Mouse (Mus musculus) myocyte (in vitro differentiated cells): ENCODE results near the gene Ralgapa2. TPM values are rescaled to one million over a fixed set of nuclear protein-coding genes. Genes with fewer than 3 reads are reported as not detected.

Experiments used
- H3K27me3 ChIP-seq: one replicate; pipeline ENCODE4 v1.6.1; 2011; ENCODE audit not compliant: control insufficient read depth, insufficient read depth, insufficient read length
- H3K36me3 ChIP-seq: one replicate; pipeline ENCODE4 v1.6.1; 2011; ENCODE audit not compliant: control insufficient read depth, insufficient read depth
- H3K4me2 ChIP-seq: one replicate; pipeline ENCODE4 v1.6.1; 2011; ENCODE audit warnings: low read depth, control low read depth
- H3K4me3 ChIP-seq: one replicate; pipeline ENCODE4 v1.5.1; 2011; ENCODE audit warnings: mild to moderate bottlenecking, control low read depth, moderate library complexity
- H3K79me2 ChIP-seq: one replicate; pipeline ENCODE4 v1.6.1; 2011; ENCODE audit not compliant: control insufficient read depth, insufficient read depth
- H3ac ChIP-seq: one replicate; pipeline ENCODE4 v1.6.1; 2011; ENCODE audit not compliant: control insufficient read depth, insufficient read length
- CEBPB ChIP-seq: IDR thresholded peaks from 2 replicates; pipeline ENCODE4 v1.6.1; 2011; ENCODE audit warnings: mild to moderate bottlenecking, moderate library complexity; ENCODE audit not compliant: poor library complexity, insufficient read depth, severe bottlenecking
- E2F4 ChIP-seq: IDR thresholded peaks from one replicate; pipeline ENCODE4 v1.6.1; 2011; ENCODE audit warnings: mild to moderate bottlenecking, control low read depth, moderate library complexity; ENCODE audit not compliant: insufficient read depth
- MAX ChIP-seq: IDR thresholded peaks from one replicate; pipeline ENCODE4 v1.6.1; 2011; ENCODE audit warnings: low read depth, mild to moderate bottlenecking, control low read depth
- MYOD1 ChIP-seq, 3 experiments: IDR thresholded peaks; one replicate each; pipeline ENCODE4 v1.6.1; 2011; ENCODE audit warnings: control low read depth in 2 of 3, low read depth in 2 of 3, mild to moderate bottlenecking in 2 of 3, moderate library complexity in 1 of 3; ENCODE audit not compliant: insufficient read length in 2 of 3, control insufficient read depth in 1 of 3
- MYOG ChIP-seq, 3 experiments: IDR thresholded peaks; one replicate each; pipeline ENCODE4 v1.6.1; 2011; ENCODE audit warnings: control low read depth in 2 of 3, low read depth in 2 of 3, mild to moderate bottlenecking in 2 of 3; ENCODE audit not compliant: insufficient read length in 2 of 3, control insufficient read depth in 1 of 3, insufficient read depth in 1 of 3
- POLR2A ChIP-seq: IDR thresholded peaks from one replicate; pipeline ENCODE4 v1.6.1; 2011; ENCODE audit warnings: low read depth, mild to moderate bottlenecking, control low read depth, moderate library complexity; ENCODE audit not compliant: insufficient read length
- POLR2AphosphoS2 ChIP-seq: IDR thresholded peaks from one replicate; pipeline ENCODE4 v1.6.1; 2011; ENCODE audit warnings: low read depth, control low read depth; ENCODE audit not compliant: insufficient read length
- REST ChIP-seq: IDR thresholded peaks from one replicate; pipeline ENCODE4 v1.6.1; 2011; ENCODE audit warnings: mild to moderate bottlenecking, control low read depth, moderate library complexity; ENCODE audit not compliant: insufficient read depth, insufficient read length
- SRF ChIP-seq: IDR thresholded peaks from one replicate; pipeline ENCODE4 v1.6.1; 2011; ENCODE audit warnings: low read depth; ENCODE audit not compliant: control insufficient read depth, insufficient read length
- TCF12 ChIP-seq: IDR thresholded peaks from one replicate; pipeline ENCODE4 v1.6.1; 2011; ENCODE audit warnings: mild to moderate bottlenecking, control low read depth; ENCODE audit not compliant: poor library complexity, insufficient read depth, severe bottlenecking
- TCF3 ChIP-seq: IDR thresholded peaks from one replicate; pipeline ENCODE4 v1.6.1; 2011; ENCODE audit warnings: low read depth, control low read depth; ENCODE audit not compliant: insufficient read length
- USF1 ChIP-seq: IDR thresholded peaks from one replicate; pipeline ENCODE4 v1.6.1; 2011; ENCODE audit warnings: low read depth, mild to moderate bottlenecking, control low read depth, moderate library complexity
- polyA plus RNA-seq: library from polyadenylated mRNA; unstranded; fragments of >200 nt; fragmentation: generic; extraction: Trizol; gene quantifications from one replicate; pipeline ENCODE4 v1.2.1, GENCODE M21; 2012; ENCODE audit warnings: missing spikeins

Ralgapa2 gene
- polyA plus RNA-seq, 1 experiment: 1.8 TPM

DNA sequence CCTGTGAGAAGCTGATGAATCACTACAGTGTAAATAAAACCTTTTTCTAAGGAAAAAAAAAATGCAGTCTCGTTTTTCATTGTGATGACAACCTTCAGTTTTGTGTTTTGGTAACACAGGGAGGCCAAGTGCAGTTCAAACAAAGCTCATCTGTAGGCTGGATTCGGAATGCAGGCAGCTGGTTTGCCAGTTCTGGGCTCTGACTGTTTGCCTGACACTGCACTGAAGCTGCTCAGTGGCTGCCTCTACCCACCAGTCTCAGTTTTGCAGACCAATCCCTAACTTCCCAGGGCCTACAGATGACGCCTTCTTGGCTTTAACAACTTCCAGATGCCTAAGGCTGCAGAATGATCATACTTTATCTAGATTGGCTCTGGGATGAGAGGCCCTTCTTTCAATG, 205.1 kb downstream of the Ralgapa2 start:
- H3K4me3 ChIP-seq: no peak overlapping the region
- no peak overlapping the region for H3K4me2 ChIP-seq
- TF ChIP-seq TCF12 (no peak), E2F4 (no peak), CEBPB (no peak), POLR2AphosphoS2 (no peak), REST (no peak), MYOG (IDR thresholded peaks at IDR 0.05; ENCODE audit: control insufficient read depth in 1 of 3, insufficient read depth in 1 of 3, insufficient read length in 2 of 3, low read depth in 2 of 3) (no peak), TCF3 (no peak), USF1 (no peak), SRF (no peak)
- H3K79me2 ChIP-seq: no peaks in the 10 kb centered on the region
- H3ac ChIP-seq: no peak overlapping the region
- no peaks in the 10 kb centered on the region for H3K36me3 ChIP-seq
- H3K27me3 ChIP-seq: no peaks in the 10 kb centered on the region

DNA sequence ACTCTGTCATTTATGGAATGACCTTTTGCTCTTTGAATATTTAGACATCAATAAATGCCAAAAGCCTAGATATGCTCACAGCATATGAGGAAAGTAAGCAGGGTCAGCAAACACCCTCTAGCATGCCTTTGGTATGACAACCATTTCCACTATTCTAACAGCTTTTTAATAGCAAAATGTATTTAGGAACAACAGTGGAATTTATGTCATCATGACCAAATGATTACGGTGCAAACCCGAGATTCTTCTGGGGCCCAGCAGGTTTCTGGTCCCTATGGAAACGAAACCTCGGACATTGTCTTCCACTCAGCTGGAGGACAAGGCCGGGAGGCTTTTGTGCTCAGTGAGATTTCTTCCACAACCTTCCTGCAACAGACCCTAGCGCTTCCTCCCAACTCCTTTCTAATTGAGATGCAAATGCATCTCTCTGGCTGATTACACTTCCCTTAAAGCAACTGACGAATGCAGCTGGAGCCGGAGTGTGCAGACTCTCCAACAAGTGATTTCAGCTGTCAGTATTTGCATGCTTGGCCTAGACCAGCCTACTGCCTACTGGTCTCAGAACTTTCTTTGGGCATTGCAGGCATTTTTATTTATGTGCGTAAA, 209.9 kb downstream of the Ralgapa2 start:
- Histone ChIP-seq H3K4me3 (no peak overlapping the region), H3ac (no peak overlapping the region), H3K4me2 (no peak overlapping the region), H3K79me2 (no peaks in the 10 kb centered on the region), H3K27me3 (no peaks in the 10 kb centered on the region), H3K36me3 (no peaks in the 10 kb centered on the region)
- no peak for TF ChIP-seq TCF12
- TF ChIP-seq USF1: no peak
- no peak for TF ChIP-seq E2F4
- no peak for TF ChIP-seq SRF

DNA sequence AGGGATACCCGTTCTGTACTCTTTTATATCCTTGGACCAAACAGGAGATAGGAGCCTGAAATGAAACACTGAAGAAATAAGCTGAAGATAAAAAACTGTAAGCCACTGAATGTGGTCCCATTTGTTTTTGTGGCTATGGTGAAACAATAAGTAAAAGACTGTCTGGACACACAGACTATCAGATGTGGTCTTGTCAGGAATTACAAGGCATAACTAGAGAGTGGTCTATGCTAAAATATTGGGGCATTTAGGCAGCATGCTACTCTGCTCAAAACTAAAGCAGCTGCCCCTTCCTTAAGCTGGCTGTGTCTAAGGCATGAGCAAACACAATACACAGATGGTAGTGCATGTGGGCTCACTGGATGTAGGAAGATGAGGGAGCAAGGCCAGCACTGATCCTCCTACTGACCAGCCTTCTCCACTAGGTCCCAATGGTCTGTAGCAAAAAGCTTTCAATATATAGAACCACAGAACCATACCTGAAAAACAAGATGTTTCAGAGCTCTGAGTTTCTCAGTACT, 211.6 kb downstream of the Ralgapa2 start:
- no peaks in the 10 kb centered on the region for H3K36me3 ChIP-seq
- no peak overlapping the region for H3K4me3 ChIP-seq
- TF ChIP-seq POLR2AphosphoS2 (no peak), MYOG (IDR thresholded peaks at IDR 0.05; ENCODE audit: control insufficient read depth in 1 of 3, insufficient read depth in 1 of 3, insufficient read length in 2 of 3, low read depth in 2 of 3) (no peak), MYOD1 (IDR thresholded peaks at IDR 0.05; ENCODE audit: control insufficient read depth in 1 of 3, insufficient read length in 2 of 3, low read depth in 2 of 3) (no peak), USF1 (no peak), SRF (no peak), REST (no peak), CEBPB (no peak), POLR2A (no peak), TCF12 (no peak), TCF3 (no peak), E2F4 (no peak), MAX (no peak)
- no peaks in the 10 kb centered on the region for H3K27me3 ChIP-seq
- H3K4me2 ChIP-seq: no peak overlapping the region
- no peaks in the 10 kb centered on the region for H3K79me2 ChIP-seq
- no peak overlapping the region for H3ac ChIP-seq

DNA sequence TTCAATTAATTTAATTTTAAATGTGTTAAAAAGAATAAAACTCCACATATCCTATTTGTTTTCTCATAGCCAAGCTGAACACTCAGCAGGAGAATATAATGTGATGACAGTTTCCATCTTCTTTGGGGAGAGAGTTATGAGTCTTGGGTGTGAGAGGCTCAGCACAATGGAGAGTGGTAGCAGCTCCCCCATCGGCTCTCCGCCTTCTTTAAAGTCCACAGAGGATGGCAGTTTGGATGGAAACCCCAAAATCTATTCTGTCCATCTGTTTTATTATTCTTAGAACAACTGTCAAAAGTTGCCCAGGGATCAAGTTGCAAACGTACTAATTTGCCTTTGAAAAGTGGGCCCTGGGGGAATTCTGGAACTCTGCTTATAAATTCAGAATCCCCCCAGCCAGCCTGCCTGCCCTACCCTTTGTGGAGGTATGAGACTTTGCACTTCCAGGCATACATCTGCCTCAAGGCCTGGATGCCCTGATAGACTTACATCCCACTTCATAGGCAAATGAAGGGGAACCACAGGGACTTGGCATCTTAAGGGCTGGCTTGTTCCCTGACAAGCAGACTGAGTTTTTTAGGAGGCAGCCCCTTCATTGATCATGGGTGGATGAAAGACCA, 212.2 kb downstream of the Ralgapa2 start:
- no peaks in the 10 kb centered on the region for H3K79me2 ChIP-seq
- TF ChIP-seq TCF12: no peak
- no peak overlapping the region for H3ac ChIP-seq
- H3K4me3 ChIP-seq: no peak overlapping the region
- H3K36me3 ChIP-seq: no peaks in the 10 kb centered on the region
- H3K4me2 ChIP-seq: no peak overlapping the region
- H3K27me3 ChIP-seq: no peaks in the 10 kb centered on the region

DNA sequence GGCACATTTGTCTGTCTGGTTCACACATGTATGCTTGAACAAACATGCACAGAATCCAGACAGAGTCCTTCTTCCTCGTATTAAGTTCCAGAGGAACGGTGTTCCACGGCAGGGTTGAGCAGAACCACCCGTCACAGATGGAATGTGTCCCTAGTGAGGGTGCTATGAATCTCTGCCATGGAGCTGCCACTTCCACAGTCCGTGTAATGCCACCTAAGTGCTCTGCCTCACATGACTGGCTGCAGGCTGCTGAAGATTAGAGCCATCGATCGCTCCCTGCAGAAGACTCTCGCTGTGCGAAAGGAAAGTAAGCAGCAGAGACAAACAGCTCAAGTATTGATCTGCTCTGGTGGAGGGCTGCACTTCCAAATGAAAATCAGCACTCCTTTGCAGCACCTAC, 218.6 kb downstream of the Ralgapa2 start:
- Histone ChIP-seq H3K4me3 (no peak overlapping the region), H3K4me2 (no peak overlapping the region), H3K79me2 (no peaks in the 10 kb centered on the region), H3ac (no peak overlapping the region), H3K36me3 (no peaks in the 10 kb centered on the region), H3K27me3 (no peaks in the 10 kb centered on the region)
- TF ChIP-seq USF1 (no peak), POLR2A (no peak), MYOD1 (IDR thresholded peaks at IDR 0.05; ENCODE audit: control insufficient read depth in 1 of 3, insufficient read length in 2 of 3, low read depth in 2 of 3) (no peak), E2F4 (no peak), CEBPB (no peak), MYOG (IDR thresholded peaks at IDR 0.05; ENCODE audit: control insufficient read depth in 1 of 3, insufficient read depth in 1 of 3, insufficient read length in 2 of 3, low read depth in 2 of 3) (no peak), TCF12 (no peak), MAX (no peak), POLR2AphosphoS2 (no peak), TCF3 (no peak), REST (no peak), SRF (no peak)
